Mouse (Mus musculus) stomach, postnatal 0 days (tissue): ENCODE results near the gene Snx27.

Experiments used
- CTCF ChIP-seq: IDR thresholded peaks from 2 replicates; pipeline ENCODE4 v1.5.1; 2016; ENCODE audit warnings: antibody characterized with exemption, low read depth, mild to moderate bottlenecking, moderate library complexity
- EP300 ChIP-seq: optimal IDR thresholded peaks from 2 replicates; pipeline ENCODE3; 2016; ENCODE audit warnings: antibody characterized with exemption

DNA sequence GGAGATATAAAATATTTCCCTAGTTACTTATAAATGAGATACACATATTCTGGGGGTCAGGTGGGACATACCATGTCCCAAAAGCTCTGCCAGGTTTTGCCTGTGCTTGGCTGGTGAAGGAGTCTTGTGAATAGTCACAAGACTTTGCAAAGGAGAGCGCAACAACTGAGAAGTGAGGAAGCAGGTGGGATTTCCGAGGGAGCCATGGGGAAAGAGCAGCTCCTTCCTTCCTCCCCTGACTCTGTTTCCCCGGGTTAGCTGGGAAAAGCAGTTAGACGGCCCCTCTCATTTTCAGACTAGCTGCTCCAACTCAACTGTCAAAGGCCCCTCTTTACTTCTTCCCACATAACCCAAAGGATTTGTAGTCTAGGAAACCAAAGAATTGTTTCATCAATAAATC is 85.4 kb downstream of the Snx27 start:
- TF ChIP-seq CTCF (no peak), EP300 (no peak)
